Mouse (Mus musculus) liver, embryonic 11.5 days (tissue): ENCODE measurements around the gene Phf19. TPM values are rescaled to one million over a fixed set of nuclear protein-coding genes. Genes with fewer than 3 reads are reported as not detected.
A peak's percentile ranks its signal among the peaks of the same experiment; 100 is the strongest.

Source experiments
- ATAC-seq: fragments of 200-750 bp; cut with Nextera tagmentation; replicated peaks from 2 replicates; pipeline ENCODE4 v1.8.0; 2017; ENCODE audit warnings: moderate number of reproducible peaks, mild to moderate bottlenecking, moderate TSS enrichment, moderate library complexity; ENCODE audit not compliant: low FRiP score
- DNase-seq: peaks from one replicate; pipeline ENCODE4 v3.0.0-alpha.2; 2017; ENCODE audit warnings: low spot score
- H3K27ac ChIP-seq: fragments of 300-500 bp; sonication (generic); 2 replicates; pipeline ENCODE4 v1.5.1; 2014; ENCODE audit warnings: mild to moderate bottlenecking, low read depth, low read length, control low read depth
- H3K27me3 ChIP-seq: fragments of 300-500 bp; sonication (generic); replicated peaks from 2 replicates; pipeline ENCODE4 v1.6.1; 2014; ENCODE audit warnings: low read length, mixed read lengths; ENCODE audit not compliant: control insufficient read depth, insufficient read depth
- H3K36me3 ChIP-seq: fragments of 300-500 bp; sonication (generic); 2 replicates; pipeline ENCODE4 v1.6.1; 2014; ENCODE audit warnings: mild to moderate bottlenecking, low read length, moderate library complexity, mixed read lengths; ENCODE audit not compliant: control insufficient read depth, insufficient read depth
- H3K4me1 ChIP-seq: fragments of 300-500 bp; sonication (generic); replicated peaks from 2 replicates; pipeline ENCODE4 v1.6.1; 2014; ENCODE audit warnings: low read length, mixed read lengths; ENCODE audit not compliant: control insufficient read depth, insufficient read depth
- H3K4me2 ChIP-seq: fragments of 300-500 bp; sonication (generic); 2 replicates; pipeline ENCODE4 v1.6.1; 2014; ENCODE audit warnings: mild to moderate bottlenecking, control low read depth, moderate library complexity
- H3K4me3 ChIP-seq: fragments of 300-500 bp; sonication (generic); 2 replicates; pipeline ENCODE4 v1.5.1; 2014; ENCODE audit warnings: low read depth, low read length, control low read depth
- H3K9ac ChIP-seq: fragments of 300-500 bp; sonication (generic); 2 replicates; pipeline ENCODE4 v1.6.1; 2014; ENCODE audit warnings: low read depth, low read length, control low read depth
- H3K9me3 ChIP-seq: fragments of 300-500 bp; sonication (generic); 2 replicates; pipeline ENCODE4 v1.6.1; 2016; ENCODE audit warnings: low read length, inconsistent platforms, mixed read lengths; ENCODE audit not compliant: control insufficient read depth
- WGBS: fragments of 180-500 bp; shearing (Covaris S2); extraction: QIAGEN DNeasy Blood & Tissue Kit; methylation state at CpG from one replicate; pipeline ENCODE4 v1.1.7; 2014; 5-methylcytosine and 5-hydroxymethylcytosine counted together
- polyA plus RNA-seq: library from polyadenylated mRNA; unstranded; fragments of >200 nt; fragmentation: Nextera tagmentation; extraction: Ambion mirVana; gene quantifications from 2 replicates; pipeline ENCODE4 v1.2.1, GENCODE M21; 2014

Phf19 gene
- polyA plus RNA-seq, 1 experiment from 2014 or later: 4.5 TPM

- no peak for DNase-seq
- no peak for ATAC-seq
- 10% methylated on average over 2 of the region's 2 CpGs for WGBS
- Histone ChIP-seq H3K4me3 (no peak overlapping the region), H3K27me3 (no peaks in the 10 kb centered on the region), H3K9me3 (no peaks in the 10 kb centered on the region), H3K4me1 (no peaks in the 10 kb centered on the region), H3K4me2 (no peak overlapping the region), H3K36me3 (no peaks in the 10 kb centered on the region), H3K9ac (no peak overlapping the region), H3K27ac (no peak overlapping the region)
Observed at GRCm38 (mm10) chr2:34922729-34923128, 8.9 kb upstream of the Phf19 start.

GRCm38 (mm10) chr2:34920144-34920543 lies 6.3 kb upstream of the Phf19 start:
- no peak for ATAC-seq
- H3K4me2 ChIP-seq: no peak overlapping the region
- 36% methylated on average over 2 of the region's 2 CpGs for WGBS

GRCm38 (mm10) chr2:34915103-34915502 lies 1.3 kb upstream of the Phf19 start:
- 60% methylated on average over 2 of the region's 2 CpGs for WGBS
- Histone ChIP-seq H3K36me3 (no peaks in the 10 kb centered on the region), H3K4me1 (peaks cover 10% of the 10 kb centered on the region), H3K27ac (peak overlapping the region; percentile 28; the same call in 1 of the 2 replicates), H3K9ac (no peak overlapping the region), H3K9me3 (no peaks in the 10 kb centered on the region), H3K4me2 (no peak overlapping the region), H3K4me3 (no peak overlapping the region), H3K27me3 (peaks cover 30% of the 10 kb centered on the region)
- ATAC-seq (no peak), DNase-seq (no peak)

More at GRCm38 (mm10) chr2:34920144-34920543, 6.3 kb upstream of the Phf19 start:
- Histone ChIP-seq H3K36me3 (no peaks in the 10 kb centered on the region), H3K27ac (no peak overlapping the region), H3K27me3 (peaks cover under 1% of the 10 kb centered on the region; the same call in 1 of the 2 replicates), H3K9me3 (no peaks in the 10 kb centered on the region), H3K4me3 (no peak overlapping the region), H3K4me1 (no peaks in the 10 kb centered on the region; the same call in 1 of the 2 replicates), H3K9ac (no peak overlapping the region)
- no peak for DNase-seq

DNA sequence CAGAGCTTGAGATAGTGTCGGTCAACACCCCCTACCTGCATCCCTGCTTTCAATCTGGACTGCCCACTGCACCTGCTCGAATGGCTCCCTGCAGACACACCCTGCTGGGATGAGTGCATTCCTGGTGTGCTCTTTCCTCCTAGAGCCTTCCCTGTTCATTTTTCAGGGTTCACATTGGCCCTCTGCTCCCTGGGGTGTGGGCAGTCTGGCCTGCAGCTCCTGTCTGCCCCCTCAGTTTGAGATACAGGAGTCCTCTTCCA lies 927 bp upstream of the Phf19 start:
- no peak overlapping the region for H3K4me3 ChIP-seq
- peak overlapping the region; percentile 85 for H3K4me2 ChIP-seq
- no peak for DNase-seq
- no peak overlapping the region for H3K9ac ChIP-seq
- H3K27ac ChIP-seq: peak overlapping the region; percentile 28; the same call in 1 of the 2 replicates
- WGBS: 24% methylated on average over 2 of the region's 2 CpGs
- peaks cover 30% of the 10 kb centered on the region for H3K27me3 ChIP-seq
- H3K9me3 ChIP-seq: no peaks in the 10 kb centered on the region
- no peaks in the 10 kb centered on the region for H3K36me3 ChIP-seq
- H3K4me1 ChIP-seq: peaks cover 10% of the 10 kb centered on the region
- 0 out of 2 replicates have a peak, but pooled peaks have one; percentile 2 for ATAC-seq

GRCm38 (mm10) chr2:34914069-34914822 lies 420 bp upstream of the Phf19 start:
- WGBS: 3% methylated on average over 41 of the region's 50 CpGs
- peaks cover 10% of the 10 kb centered on the region for H3K4me1 ChIP-seq
- no peaks in the 10 kb centered on the region for H3K9me3 ChIP-seq
- no peak overlapping the region for H3K27ac ChIP-seq
- ATAC-seq (peak; percentile 64), DNase-seq (peak; percentile 59)
- no peaks in the 10 kb centered on the region for H3K36me3 ChIP-seq
- H3K9ac ChIP-seq: peak overlapping the region; percentile 50
- H3K4me3 ChIP-seq: peak overlapping the region; percentile 76
- H3K27me3 ChIP-seq: peaks cover 30% of the 10 kb centered on the region
- peak overlapping the region; percentile 85 for H3K4me2 ChIP-seq

DNA sequence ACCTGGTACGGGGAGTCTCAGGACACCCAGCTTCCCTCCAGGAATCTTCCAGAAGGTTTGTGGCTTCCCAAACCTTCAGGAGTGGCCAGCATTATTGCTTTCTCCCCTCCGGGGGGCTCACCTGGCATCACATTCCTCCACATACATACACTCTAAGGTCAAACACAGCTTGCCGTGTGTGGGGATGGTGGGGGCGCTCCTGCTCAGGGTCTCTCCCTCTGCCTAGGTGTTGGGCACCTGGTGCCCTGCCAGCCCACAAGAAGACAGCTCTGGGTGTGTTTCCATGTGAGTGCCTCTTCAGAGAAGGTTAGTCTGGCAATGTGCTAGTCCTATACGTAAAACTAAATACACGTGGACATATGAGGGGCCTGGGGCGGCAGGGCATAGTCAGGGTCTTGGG lies 1.2 kb downstream of the Phf19 start:
- H3K9ac ChIP-seq: peak overlapping the region; percentile 50; the same call in 1 of the 2 replicates
- no peaks in the 10 kb centered on the region for H3K9me3 ChIP-seq
- DNase-seq (no peak), ATAC-seq (no peak)
- peak overlapping the region; percentile 85 for H3K4me2 ChIP-seq
- 43% methylated on average over 7 of the region's 7 CpGs for WGBS
- H3K27me3 ChIP-seq: peaks cover 30% of the 10 kb centered on the region
- H3K4me1 ChIP-seq: peaks cover 10% of the 10 kb centered on the region
- H3K4me3 ChIP-seq: peak overlapping the region; percentile 76
- no peak overlapping the region for H3K27ac ChIP-seq
- no peaks in the 10 kb centered on the region for H3K36me3 ChIP-seq

- Histone ChIP-seq H3K9ac (no peak overlapping the region), H3K27ac (no peak overlapping the region)
- no peak for ATAC-seq
Observed at GRCm38 (mm10) chr2:34911871-34912270, 2.0 kb downstream of the Phf19 start.

GRCm38 (mm10) chr2:34909719-34910118 lies 4.1 kb downstream of the Phf19 start:
- Histone ChIP-seq H3K36me3 (no peaks in the 10 kb centered on the region), H3K9ac (no peak overlapping the region), H3K4me1 (peaks cover 25% of the 10 kb centered on the region), H3K27me3 (peaks cover 26% of the 10 kb centered on the region), H3K4me3 (no peak overlapping the region), H3K27ac (no peak overlapping the region), H3K9me3 (no peaks in the 10 kb centered on the region), H3K4me2 (no peak overlapping the region)
- ATAC-seq (no peak), DNase-seq (no peak)
- 90% methylated on average over 4 of the region's 4 CpGs for WGBS

More at GRCm38 (mm10) chr2:34911871-34912270, 2.0 kb downstream of the Phf19 start:
- Histone ChIP-seq H3K4me2 (no peak overlapping the region), H3K4me3 (no peak overlapping the region), H3K36me3 (no peaks in the 10 kb centered on the region), H3K4me1 (peaks cover 12% of the 10 kb centered on the region), H3K9me3 (no peaks in the 10 kb centered on the region), H3K27me3 (peaks cover 30% of the 10 kb centered on the region)
- DNase-seq: no peak
- WGBS: 81% methylated on average over 5 of the region's 5 CpGs
